Comparison of ENCODE assay signal across 20 mouse cellular contexts in the genomic region with DNA sequence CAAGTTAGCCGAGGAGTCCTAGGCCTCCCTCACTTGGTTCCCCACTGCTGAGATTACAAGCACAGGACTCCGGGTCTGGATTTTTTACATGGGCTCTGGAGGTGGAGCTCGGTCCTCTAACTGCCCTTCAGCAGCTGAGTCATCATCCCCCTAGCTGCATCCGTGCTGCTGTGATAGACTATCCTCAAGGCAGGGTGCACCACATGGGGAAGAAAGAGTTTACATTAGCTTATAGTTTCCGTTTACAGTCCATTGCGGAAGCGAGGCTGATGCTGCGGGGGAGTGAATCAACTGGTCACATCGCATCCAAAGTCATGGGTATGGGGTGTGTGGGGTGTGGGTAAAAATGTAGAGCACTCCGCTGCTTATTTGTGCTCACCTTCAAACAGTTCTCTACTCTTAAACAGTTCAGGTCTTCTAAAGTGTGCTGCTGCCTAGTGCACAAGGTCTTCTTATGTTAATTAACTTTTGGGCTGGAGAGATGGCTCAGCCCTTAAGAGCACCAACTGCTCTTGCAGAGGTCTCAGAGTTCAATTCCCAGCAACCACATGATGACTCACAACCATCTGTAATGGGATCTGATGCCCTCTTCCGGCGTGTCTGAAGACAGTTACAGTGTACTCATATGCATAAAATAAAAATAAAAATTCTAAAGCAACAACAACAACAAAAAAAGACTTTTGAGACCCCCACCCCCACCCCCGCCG. TPM values are rescaled to one million over a fixed set of nuclear protein-coding genes. Genes with fewer than 3 reads are reported as not detected.
"Had no signal": no experiment of that assay in that cellular context is flagged by ENCODE, and none has a peak within 500 bp of the region (broad histone marks: within the 10 kb centered on the region; RNA-seq: fewer than 3 reads in every experiment).

No protein-coding gene starts in this region.

- H3K4me1 ChIP-seq: neural tube, embryonic 13.5 days had no signal

- ATAC-seq: intestine, embryonic 16.5 days; midbrain, embryonic 16.5 days had no signal

- H3K9ac ChIP-seq: kidney, embryonic 15.5 days; limb, embryonic 12.5 days; liver, embryonic 14.5 days; neural tube, embryonic 13.5 days had no signal

- H3K9me3 ChIP-seq: kidney, embryonic 15.5 days; limb, embryonic 12.5 days; midbrain, embryonic 10.5 days; neural tube, embryonic 13.5 days had no signal

- DNase-seq: kidney, adult 2 months; kidney, postnatal 25 days; liver; lung, adult 2 months; lung, postnatal 10 days; retina, postnatal 1 day; thymus, adult 18-20 months; thymus, postnatal 14 days had no signal

- H3K4me3 ChIP-seq: kidney, embryonic 15.5 days; left cerebral cortex, adult 2 months; limb, embryonic 12.5 days; midbrain, embryonic 10.5 days; neural tube, embryonic 13.5 days had no signal

- H3K4me2 ChIP-seq: kidney, embryonic 15.5 days; limb, embryonic 12.5 days; neural tube, embryonic 13.5 days had no signal

- H3K36me3 ChIP-seq: kidney, embryonic 15.5 days; limb, embryonic 12.5 days; midbrain, embryonic 10.5 days; neural tube, embryonic 13.5 days had no signal

- H3K27ac ChIP-seq: kidney, embryonic 15.5 days; left cerebral cortex, adult 2 months; limb, embryonic 12.5 days; liver, embryonic 14.5 days; macrophage; midbrain, embryonic 10.5 days; neural tube, embryonic 13.5 days had no signal

RNA-seq across cellular contexts. Expression of a gene that starts 14.2 kb away (rescaled TPM):
- total RNA-seq: layer of hippocampus, postnatal 25 days; left cerebral cortex, adult 2 months had no signal
- polyA plus RNA-seq: macrophage had no signal

RNA-seq across cellular contexts. Expression of a gene that starts 14.7 kb away (rescaled TPM):
- total RNA-seq: layer of hippocampus, postnatal 25 days; left cerebral cortex, adult 2 months; left cerebral cortex, postnatal 14 days had no signal
- polyA plus RNA-seq: intestine, embryonic 16.5 days; limb, embryonic 12.5 days; liver, embryonic 14.5 days; lung, adult 2 months; macrophage; neural tube, embryonic 13.5 days; spleen, adult 2 months had no signal

RNA-seq across cellular contexts. Expression of a gene that starts 23.0 kb away (rescaled TPM):
- total RNA-seq: layer of hippocampus, postnatal 25 days; left cerebral cortex, adult 2 months; left cerebral cortex, postnatal 14 days had no signal
- polyA plus RNA-seq: intestine, embryonic 16.5 days; limb, embryonic 12.5 days; liver, embryonic 14.5 days; lung, adult 2 months; macrophage; spleen, adult 2 months had no signal
